ENCODE assay signal across 24 mouse cellular contexts in genomic region chr3:150648040-150648439, GRCm38 (mm10).
"Had no signal": no experiment of that assay in that cellular context is flagged by ENCODE, and none has a peak within 500 bp of the region (broad histone marks: within the 10 kb centered on the region; RNA-seq: fewer than 3 reads in every experiment).

No protein-coding gene starts in this region.

- ATAC-seq: liver, embryonic 12.5 days; midbrain, embryonic 13.5 days had no signal

- H3K27ac ChIP-seq: kidney, embryonic 15.5 days; left cerebral cortex, adult 2 months; limb, embryonic 10.5 days; limb, embryonic 13.5 days; liver, embryonic 12.5 days; liver, embryonic 15.5 days; lung, embryonic 15.5 days; midbrain, embryonic 10.5 days; midbrain, embryonic 13.5 days; neural tube, embryonic 12.5 days; neural tube, embryonic 15.5 days; stomach, embryonic 15.5 days had no signal

- H3K4me1 ChIP-seq: kidney, embryonic 15.5 days; limb, embryonic 10.5 days; limb, embryonic 13.5 days; liver, embryonic 12.5 days; liver, embryonic 15.5 days; megakaryocyte, embryonic 14.5 days; midbrain, embryonic 10.5 days; midbrain, embryonic 13.5 days; neural tube, embryonic 12.5 days; neural tube, embryonic 15.5 days; stomach, embryonic 15.5 days had no signal

- H3K9me3 ChIP-seq: kidney, embryonic 15.5 days; limb, embryonic 10.5 days; limb, embryonic 13.5 days; liver, embryonic 12.5 days; liver, embryonic 15.5 days; lung, embryonic 15.5 days; midbrain, embryonic 10.5 days; midbrain, embryonic 13.5 days; neural tube, embryonic 12.5 days; neural tube, embryonic 15.5 days; stomach, embryonic 15.5 days had no signal

- H3K36me3 ChIP-seq: kidney, embryonic 15.5 days; limb, embryonic 10.5 days; limb, embryonic 13.5 days; liver, embryonic 12.5 days; liver, embryonic 15.5 days; lung, embryonic 15.5 days; midbrain, embryonic 10.5 days; midbrain, embryonic 13.5 days; neural tube, embryonic 12.5 days; neural tube, embryonic 15.5 days; stomach, embryonic 15.5 days had no signal

- H3K4me2 ChIP-seq: kidney, embryonic 15.5 days; limb, embryonic 13.5 days; liver, embryonic 12.5 days; liver, embryonic 15.5 days; lung, embryonic 15.5 days; midbrain, embryonic 13.5 days; neural tube, embryonic 12.5 days; neural tube, embryonic 15.5 days; stomach, embryonic 15.5 days had no signal

- H3K9ac ChIP-seq: kidney, embryonic 15.5 days; limb, embryonic 13.5 days; liver, embryonic 12.5 days; liver, embryonic 15.5 days; lung, embryonic 15.5 days; midbrain, embryonic 13.5 days; neural tube, embryonic 12.5 days; neural tube, embryonic 15.5 days; stomach, embryonic 15.5 days had no signal

- H3K4me3 ChIP-seq: kidney, embryonic 15.5 days; left cerebral cortex, adult 2 months; limb, embryonic 10.5 days; limb, embryonic 13.5 days; liver, embryonic 12.5 days; liver, embryonic 15.5 days; lung, embryonic 15.5 days; megakaryocyte, embryonic 14.5 days; midbrain, embryonic 10.5 days; midbrain, embryonic 13.5 days; neural tube, embryonic 12.5 days; neural tube, embryonic 15.5 days; stomach, embryonic 15.5 days had no signal

- DNase-seq: kidney, postnatal 10 days; kidney, postnatal 36 days; layer of hippocampus, postnatal 36 days; liver; lung, adult 18-20 months; lung, postnatal 10 days; lung, postnatal 36 days; retina, postnatal 1 day; right cerebral cortex, postnatal 25 days; spleen, adult 18-20 months; thymus, postnatal 25 days had no signal

- H3K27me3 ChIP-seq: kidney, embryonic 15.5 days; limb, embryonic 13.5 days; liver, embryonic 12.5 days; liver, embryonic 15.5 days; lung, embryonic 15.5 days; megakaryocyte, embryonic 14.5 days; midbrain, embryonic 13.5 days; neural tube, embryonic 12.5 days; neural tube, embryonic 15.5 days; stomach, embryonic 15.5 days had no signal
